Mouse (Mus musculus): ENCODE results near the gene Lbx1.

DNA sequence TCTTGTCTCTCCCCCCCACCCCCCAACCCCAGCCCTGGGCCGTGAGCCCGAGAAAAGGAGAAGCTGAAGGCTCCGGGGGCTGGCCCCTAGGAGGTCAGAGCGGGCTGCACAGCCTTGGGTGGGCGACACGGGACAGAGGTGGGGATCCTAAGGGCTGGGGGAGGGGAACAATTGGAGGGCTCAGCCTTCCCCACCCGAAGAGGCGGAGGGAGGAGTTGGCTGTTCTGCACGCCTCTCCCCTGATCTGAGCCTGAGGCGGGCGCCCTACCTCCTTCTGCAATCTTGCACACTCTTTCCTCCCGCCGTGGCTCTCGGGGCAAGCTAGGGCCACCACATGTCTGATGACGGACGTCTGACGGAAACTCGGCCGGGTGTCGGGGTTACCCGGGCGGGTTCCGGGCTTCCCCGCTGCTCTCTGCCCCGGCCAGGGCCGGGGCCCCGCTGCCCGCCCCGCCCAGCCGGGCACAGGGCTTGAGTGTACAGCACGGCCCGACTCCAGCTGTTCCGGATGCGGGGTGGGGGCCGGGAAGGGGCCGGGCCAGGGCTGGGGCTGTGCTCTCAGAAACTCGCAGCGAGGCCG, 841 bp upstream of the Lbx1 start:
- TF ChIP-seq CTCF (IDR thresholded peaks at IDR 0.05; ENCODE audit: control insufficient read depth, insufficient read depth, insufficient replicate concordance, low read depth, low read length) (no peak), POLR2A (IDR thresholded peaks at IDR 0.05; ENCODE audit: control insufficient read depth, low read depth, low read length) (no peak)
